Mouse (Mus musculus) ES-E14 (cell line): ENCODE measurements around the gene Magi3. TPM values are rescaled to one million over a fixed set of nuclear protein-coding genes. Genes with fewer than 3 reads are reported as not detected.

Experiments used
- DNase-seq: peaks from one replicate; pipeline ENCODE4 v3.0.0-alpha.2; 2013; ENCODE audit warnings: low read depth, low spot score
- H3K27ac ChIP-seq: 2 replicates; pipeline ENCODE4 v1.5.1; 2012; ENCODE audit warnings: low read depth, mild to moderate bottlenecking, low read length, moderate library complexity, mixed read lengths; ENCODE audit not compliant: poor library complexity, insufficient read depth, severe bottlenecking
- H3K36me3 ChIP-seq: 2 replicates; pipeline ENCODE4 v1.6.1; 2012; ENCODE audit warnings: mild to moderate bottlenecking, low read length, moderate library complexity, mixed read lengths; ENCODE audit not compliant: control insufficient read depth, poor library complexity, insufficient read depth, severe bottlenecking
- H3K4me1 ChIP-seq, 2 experiments: fragments of 150-350 bp in 1 of 2; sonication (generic) in 1 of 2; 2 replicates each; pipeline ENCODE4 v1.6.1; 2012; ENCODE audit warnings: low read length in 2 of 2, mild to moderate bottlenecking in 1 of 2, mixed read lengths in 1 of 2; ENCODE audit not compliant: control insufficient read depth in 2 of 2, insufficient read depth in 2 of 2, poor library complexity in 1 of 2
- H3K4me3 ChIP-seq, 2 experiments: fragments of 150-350 bp in 1 of 2; sonication (generic) in 1 of 2; 2 replicates each; pipeline ENCODE4 v1.5.1; 2012; ENCODE audit warnings: low read length in 2 of 2, low read depth in 1 of 2, mild to moderate bottlenecking in 1 of 2, mixed read lengths in 1 of 2; ENCODE audit not compliant: insufficient read depth in 1 of 2, poor library complexity in 1 of 2, severe bottlenecking in 1 of 2
- H3K9ac ChIP-seq: 2 replicates; pipeline ENCODE4 v1.6.1; 2012; ENCODE audit warnings: low read depth, mild to moderate bottlenecking, low read length, mixed read lengths; ENCODE audit not compliant: poor library complexity, insufficient read depth, severe bottlenecking
- H3K9me3 ChIP-seq: fragments of 150-350 bp; sonication (generic); 2 replicates; pipeline ENCODE4 v1.6.1; 2012; ENCODE audit warnings: low read depth, mild to moderate bottlenecking, low read length; ENCODE audit not compliant: control insufficient read depth, insufficient read depth
- CHD2 ChIP-seq: IDR thresholded peaks from 2 replicates; pipeline ENCODE4 v1.6.1; 2014; ENCODE audit warnings: mild to moderate bottlenecking, low read depth, low read length, inconsistent platforms
- HCFC1 ChIP-seq: IDR thresholded peaks from 2 replicates; pipeline ENCODE4 v1.6.1; 2012; ENCODE audit warnings: low read length, inconsistent platforms, borderline replicate concordance; ENCODE audit not compliant: insufficient read depth
- MAFK ChIP-seq: IDR thresholded peaks from 2 replicates; pipeline ENCODE4 v1.6.1; 2014; ENCODE audit warnings: mild to moderate bottlenecking, low read depth, low read length, inconsistent platforms; ENCODE audit not compliant: insufficient read depth
- ZC3H11A ChIP-seq: IDR thresholded peaks from 2 replicates; pipeline ENCODE4 v1.6.1; 2012; ENCODE audit warnings: low read depth, mild to moderate bottlenecking, inconsistent platforms, low read length, borderline replicate concordance
- ZNF384 ChIP-seq: IDR thresholded peaks from 2 replicates; pipeline ENCODE4 v1.6.1; 2012; ENCODE audit warnings: low read depth, low read length, inconsistent platforms
- in situ Hi-C, 2 experiments: fragments of 600-800 bp; cut with MboI; formaldehyde crosslinking; loops; one replicate each; pipeline ENCODE4 v1.15.1; 2025; ENCODE audit warnings: low sequenced_read_pairs in 2 of 2, inconsistent platforms in 1 of 2; ENCODE audit not compliant: unreplicated experiment in 2 of 2
- total RNA-seq: library from RNA; depleted of rRNA; stranded (reverse); fragments of 300-350 nt; gene quantifications from 2 replicates; pipeline ENCODE4 v1.2.3, GENCODE M21; 2012

Magi3 gene
- total RNA-seq, 1 experiment: 10.6 TPM

- TF ChIP-seq HCFC1: no peak
- no peak for TF ChIP-seq MAFK
- TF ChIP-seq CHD2: no peak
- TF ChIP-seq ZC3H11A: no peak
- TF ChIP-seq ZNF384: no peak
- Histone ChIP-seq H3K27ac (no peak overlapping the region), H3K4me1 (no peaks in the 10 kb centered on the region), H3K9me3 (no peaks in the 10 kb centered on the region), H3K36me3 (no peaks in the 10 kb centered on the region), H3K9ac (no peak overlapping the region), H3K4me3 (no peak overlapping the region)
- peak; percentile 1 for DNase-seq
- in situ Hi-C loops: no loop called here
These were observed 161.1 kb downstream of the Magi3 start for GRCm38 (mm10) chr3:104059001-104059622.

- Histone ChIP-seq H3K36me3 (no peaks in the 10 kb centered on the region), H3K4me3 (no peak overlapping the region)
- in situ Hi-C loops: no loop called here
These were observed 187.4 kb downstream of the Magi3 start for GRCm38 (mm10) chr3:104032747-104033146.

GRCm38 (mm10) chr3:104032086-104032485, 188.1 kb downstream of the Magi3 start:
- Histone ChIP-seq H3K27ac (no peak overlapping the region), H3K4me3 (no peak overlapping the region), H3K4me1 (no peaks in the 10 kb centered on the region), H3K9me3 (no peaks in the 10 kb centered on the region), H3K9ac (no peak overlapping the region), H3K36me3 (no peaks in the 10 kb centered on the region)
- in situ Hi-C loops: no loop called here
- DNase-seq: no peak
- no peak for TF ChIP-seq HCFC1
- TF ChIP-seq CHD2: no peak
- TF ChIP-seq ZC3H11A: no peak
- no peak for TF ChIP-seq MAFK
- TF ChIP-seq ZNF384: no peak

More at GRCm38 (mm10) chr3:104032747-104033146, 187.4 kb downstream of the Magi3 start:
- no peak for TF ChIP-seq CHD2
- no peak for TF ChIP-seq ZNF384
- no peak for TF ChIP-seq ZC3H11A
- TF ChIP-seq HCFC1: no peak
- no peak for TF ChIP-seq MAFK
- DNase-seq: no peak
- Histone ChIP-seq H3K9ac (no peak overlapping the region), H3K9me3 (no peaks in the 10 kb centered on the region), H3K27ac (no peak overlapping the region), H3K4me1 (no peaks in the 10 kb centered on the region)

- H3K9ac ChIP-seq: no peak overlapping the region
- no peaks in the 10 kb centered on the region for H3K9me3 ChIP-seq
- H3K27ac ChIP-seq: no peak overlapping the region
- H3K36me3 ChIP-seq: no peaks in the 10 kb centered on the region; the same call in 1 of the 2 replicates
- in situ Hi-C loops: no loop called here
- no peak overlapping the region for H3K4me3 ChIP-seq
- DNase-seq: no peak
- no peaks in the 10 kb centered on the region for H3K4me1 ChIP-seq
- no peak for TF ChIP-seq CHD2
- no peak for TF ChIP-seq ZC3H11A
- TF ChIP-seq HCFC1: no peak
- no peak for TF ChIP-seq MAFK
- no peak for TF ChIP-seq ZNF384
These were observed 193.2 kb downstream of the Magi3 start for GRCm38 (mm10) chr3:104026938-104027337.
